Mouse (Mus musculus): ENCODE results near the gene Hist1h2bm.
"Not testable (repeated sequence)": the region's sequence is repeated elsewhere in the genome, so short reads cannot be mapped to it uniquely, and the experiment has no call there.

Gene Hist1h2bm

GRCm38 (mm10) chr13:21721757-21722372, at the start of gene Hist1h2bm:
TSS of gene Hist1h2bm (plus strand) at chr13:21722044.
- peak; percentile 89 for DNase-seq (ENCODE audit: low read depth)

DNA sequence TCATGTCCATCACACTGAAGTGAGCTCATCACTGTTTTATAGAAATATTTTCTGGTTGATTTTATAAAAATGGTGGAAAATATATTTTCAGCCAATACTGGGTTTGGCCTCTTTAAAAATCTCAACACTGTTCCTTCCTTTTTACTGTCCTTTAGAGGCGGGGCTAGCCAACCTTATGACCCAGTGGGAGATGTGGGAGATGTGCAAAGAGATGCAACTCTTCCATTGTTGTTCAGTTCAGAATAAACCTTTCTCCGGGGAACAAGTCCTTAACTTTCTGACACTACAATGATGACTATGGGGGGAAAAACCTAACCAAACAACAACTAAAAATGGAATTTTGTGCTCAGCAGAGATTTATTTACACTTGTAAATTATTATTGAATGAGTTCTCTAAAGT, 44.5 kb upstream of the Hist1h2bm start, which contains the start of gene Olfr1360:
Olfr1360 (minus strand) TSS at position 101 of the 400 bp plus-strand sequence.
- no peak for DNase-seq (ENCODE audit: low read depth)

DNA sequence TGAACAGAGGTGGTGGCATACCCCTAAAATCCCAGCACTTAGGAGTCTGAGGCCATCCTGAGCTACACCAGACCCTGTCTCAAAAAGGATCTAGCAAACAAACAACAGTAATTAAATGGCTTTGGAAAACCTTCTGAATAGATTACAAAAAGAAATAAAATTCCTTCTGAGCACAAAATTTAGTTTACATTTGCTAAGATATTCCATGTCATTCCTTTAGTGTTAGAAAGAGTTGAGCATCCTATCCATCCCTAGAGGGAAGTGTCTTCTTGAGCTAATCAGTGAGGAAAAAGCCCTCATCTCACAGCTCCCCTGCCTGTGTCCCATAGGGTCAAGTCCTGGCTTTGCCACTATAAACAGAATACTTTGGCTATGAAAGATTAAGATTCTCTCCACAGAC, 24.0 kb upstream of the Hist1h2bm start, which contains the start of gene Olfr1359:
Olfr1359 (plus strand) TSS at position 301 of the 400 bp plus-strand sequence.
- no peak for DNase-seq (ENCODE audit: low read depth)

GRCm38 (mm10) chr13:21706669-21707068, 15.2 kb upstream of the Hist1h2bm start:
- no peak for DNase-seq (ENCODE audit: low read depth)

- peak; percentile 63 for DNase-seq (ENCODE audit: low read depth)
These were observed 11.7 kb upstream of the Hist1h2bm start for GRCm38 (mm10) chr13:21710031-21710711.

- peak; percentile 41 for DNase-seq (ENCODE audit: low read depth)
These were observed 10.9 kb upstream of the Hist1h2bm start for GRCm38 (mm10) chr13:21710821-21711525.

- DNase-seq (ENCODE audit: low read depth): no peak
These were observed 10.1 kb upstream of the Hist1h2bm start for GRCm38 (mm10) chr13:21711698-21712097.

DNA sequence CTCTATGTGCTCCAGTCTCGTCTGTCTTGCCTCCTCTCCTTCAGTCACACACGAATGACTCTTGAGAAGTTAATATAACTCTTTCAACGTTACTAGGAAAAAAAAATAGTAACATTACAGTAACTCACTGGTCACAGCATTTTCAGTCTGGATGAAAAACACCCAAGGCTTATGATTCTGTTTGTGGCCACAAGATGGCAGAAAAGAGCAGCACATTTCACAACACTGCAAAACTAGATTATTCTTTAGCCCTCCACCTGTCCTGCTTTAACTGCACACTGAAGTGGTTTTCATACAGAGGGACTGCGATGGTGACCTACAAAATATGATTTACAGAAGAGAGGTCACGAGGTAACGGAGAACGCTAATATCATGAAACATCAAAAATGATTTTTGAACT, 7.1 kb upstream of the Hist1h2bm start:
- peak; percentile 36 for DNase-seq (ENCODE audit: low read depth)

GRCm38 (mm10) chr13:21715131-21715863, 6.5 kb upstream of the Hist1h2bm start:
- no peak for DNase-seq (ENCODE audit: low read depth)

- peak; percentile 88 for DNase-seq (ENCODE audit: low read depth)
These were observed 5.8 kb upstream of the Hist1h2bm start, which contains the start of the genes Hist1h2bl and Hist1h2ai for GRCm38 (mm10) chr13:21715864-21716539. TSS of gene Hist1h2bl (minus strand) at chr13:21716143. TSS of gene Hist1h2ai (plus strand) at chr13:21716422.

DNA sequence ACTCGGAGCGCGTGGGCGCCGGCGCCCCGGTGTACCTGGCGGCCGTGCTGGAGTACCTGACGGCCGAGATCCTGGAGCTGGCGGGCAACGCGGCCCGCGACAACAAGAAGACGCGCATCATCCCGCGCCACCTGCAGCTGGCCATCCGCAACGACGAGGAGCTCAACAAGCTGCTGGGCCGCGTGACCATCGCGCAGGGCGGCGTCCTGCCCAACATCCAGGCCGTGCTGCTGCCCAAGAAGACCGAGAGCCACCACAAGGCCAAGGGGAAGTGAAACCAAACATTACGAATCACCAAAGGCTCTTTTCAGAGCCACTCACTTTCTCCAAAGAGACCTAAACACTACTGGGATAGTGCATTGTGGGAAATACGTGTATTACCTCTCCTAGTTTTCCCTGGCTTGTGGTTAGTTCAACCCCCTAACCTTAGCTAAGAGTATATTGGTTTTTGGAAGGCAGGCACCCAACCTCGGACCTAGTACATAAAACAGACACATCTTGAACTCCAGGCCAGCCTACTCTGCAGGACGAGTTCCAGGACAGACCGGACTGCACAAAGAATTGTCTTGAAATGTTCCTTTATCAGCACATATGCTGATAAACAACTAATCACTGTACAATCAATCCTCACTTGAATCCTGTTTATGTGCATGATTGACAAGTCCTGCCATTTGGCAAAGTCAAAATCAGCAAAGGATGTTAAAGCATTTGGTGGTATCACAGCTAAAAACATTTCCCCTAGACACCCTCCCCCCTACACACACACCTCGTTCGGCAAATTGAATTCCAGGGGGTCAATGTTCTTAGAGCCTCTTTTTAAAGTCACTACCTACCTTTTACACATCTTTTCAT, 5.1 kb upstream of the Hist1h2bm start:
- not testable (repeated sequence) for DNase-seq (ENCODE audit: low read depth)

GRCm38 (mm10) chr13:21717397-21718357, 4.2 kb upstream of the Hist1h2bm start, which contains the start of gene Hist1h3h:
TSS of gene Hist1h3h (plus strand) at chr13:21717659.
- DNase-seq (ENCODE audit: low read depth): peak; percentile 88

DNA sequence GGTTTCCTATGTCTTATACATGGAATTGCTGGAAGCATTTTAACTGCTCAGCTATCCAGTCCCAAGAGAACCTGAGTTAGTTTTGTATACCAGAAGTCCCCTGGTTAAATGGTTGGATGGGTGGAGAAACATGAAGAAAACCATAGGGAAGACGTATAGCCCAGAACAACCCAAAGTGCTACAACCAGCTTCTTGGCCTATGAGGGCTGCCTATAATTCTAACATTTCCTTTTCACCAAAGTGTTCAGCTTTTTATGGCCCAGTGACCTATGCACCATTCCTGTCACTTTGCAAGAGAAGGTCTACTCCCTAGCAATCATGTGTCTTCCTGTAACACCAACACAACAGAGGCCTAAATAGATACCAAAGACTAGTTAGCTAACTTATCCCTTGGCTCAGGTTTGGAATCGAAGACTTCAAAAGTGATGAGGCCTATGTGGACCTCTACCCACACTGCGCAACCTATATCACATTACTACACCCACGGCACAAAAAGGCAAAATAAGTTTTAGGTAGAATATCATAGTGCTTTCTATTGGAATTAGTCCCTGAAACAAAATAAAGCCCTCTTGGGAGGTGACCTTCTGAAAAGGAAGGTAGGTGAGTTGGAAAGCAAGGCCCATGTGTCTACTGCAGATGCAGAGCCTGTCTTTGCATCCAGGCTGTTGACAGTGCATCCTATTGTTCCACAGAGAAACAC, 3.3 kb upstream of the Hist1h2bm start:
- DNase-seq (ENCODE audit: low read depth): no peak

GRCm38 (mm10) chr13:21721107-21721756, 612 bp upstream of the Hist1h2bm start:
- DNase-seq (ENCODE audit: low read depth): not testable (repeated sequence)

DNA sequence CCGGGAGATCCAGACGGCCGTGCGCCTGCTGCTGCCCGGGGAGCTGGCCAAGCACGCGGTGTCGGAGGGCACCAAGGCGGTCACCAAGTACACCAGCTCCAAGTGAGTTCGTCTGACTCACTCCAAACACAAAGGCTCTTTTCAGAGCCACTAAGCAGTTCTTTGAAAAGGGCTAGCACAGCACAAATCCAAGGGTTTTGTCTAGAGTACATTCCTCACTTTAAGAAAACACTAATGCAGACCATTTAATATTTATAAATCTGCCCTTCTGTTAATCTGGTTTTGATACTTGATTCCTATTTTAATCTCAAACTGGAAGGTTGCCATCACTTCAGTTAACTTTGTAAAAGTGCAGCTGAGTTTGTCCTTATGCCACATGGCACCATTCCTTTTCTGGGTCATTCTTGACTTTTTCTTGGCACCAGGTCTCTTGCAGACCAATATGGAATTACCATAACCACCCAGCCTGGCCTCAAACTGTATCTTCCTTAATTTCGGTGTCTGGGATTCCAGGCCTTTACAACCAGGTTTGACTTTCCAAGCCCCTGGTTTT, 605 bp downstream of the Hist1h2bm start:
- DNase-seq (ENCODE audit: low read depth): peak; percentile 57

GRCm38 (mm10) chr13:21722993-21723836, 1.4 kb downstream of the Hist1h2bm start:
- no peak for DNase-seq (ENCODE audit: low read depth)

Data from fibroblast of lung, adult 2 months (primary cell).